Mouse (Mus musculus) 3134 (cell line): ENCODE results near the gene Rps6ka2.
A peak's percentile ranks its signal among the peaks of the same experiment; 100 is the strongest.
"Not testable (repeated sequence)": the region's sequence is repeated elsewhere in the genome, so short reads cannot be mapped to it uniquely, and the experiment has no call there.

Source experiments
- DNase-seq: peaks from one replicate; pipeline ENCODE4 v3.0.0-alpha.2; 2011; ENCODE audit warnings: low spot score; ENCODE audit not compliant: insufficient read length; ENCODE audit errors: extremely low read depth

The Rps6ka2 gene

DNA sequence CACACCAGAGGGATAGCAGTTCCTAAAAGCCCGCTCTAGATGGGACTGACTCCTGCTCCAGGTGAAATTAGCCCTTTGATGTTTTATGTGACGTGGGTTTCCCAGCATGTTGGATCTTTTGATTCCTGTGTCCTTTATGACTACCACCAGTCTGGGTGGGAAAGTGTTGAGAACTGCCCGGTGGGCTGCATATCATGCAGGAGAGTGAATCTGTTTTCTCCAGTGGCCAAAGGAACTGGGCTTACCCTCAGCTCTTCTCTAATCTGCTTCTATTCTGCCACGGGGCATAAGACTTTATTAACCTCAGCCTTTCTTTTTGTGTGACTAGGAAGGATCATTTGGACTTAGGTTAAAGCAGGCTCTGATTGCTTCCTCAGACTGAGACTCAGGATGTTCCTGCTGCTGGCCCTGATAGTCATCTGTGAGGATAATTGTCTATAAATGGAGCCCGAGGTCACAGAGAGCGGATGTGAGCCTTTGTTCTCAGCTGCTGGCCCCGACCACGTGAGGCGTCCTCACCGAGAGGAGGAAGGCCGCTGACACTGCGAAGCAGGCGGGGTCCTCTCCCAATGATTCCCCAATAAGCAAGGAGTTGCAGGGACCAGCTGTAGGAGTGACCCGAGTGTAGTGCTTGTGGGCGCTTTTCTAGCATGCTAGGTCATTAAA lies 821 bp upstream of the Rps6ka2 start:
- DNase-seq: no peak

DNA sequence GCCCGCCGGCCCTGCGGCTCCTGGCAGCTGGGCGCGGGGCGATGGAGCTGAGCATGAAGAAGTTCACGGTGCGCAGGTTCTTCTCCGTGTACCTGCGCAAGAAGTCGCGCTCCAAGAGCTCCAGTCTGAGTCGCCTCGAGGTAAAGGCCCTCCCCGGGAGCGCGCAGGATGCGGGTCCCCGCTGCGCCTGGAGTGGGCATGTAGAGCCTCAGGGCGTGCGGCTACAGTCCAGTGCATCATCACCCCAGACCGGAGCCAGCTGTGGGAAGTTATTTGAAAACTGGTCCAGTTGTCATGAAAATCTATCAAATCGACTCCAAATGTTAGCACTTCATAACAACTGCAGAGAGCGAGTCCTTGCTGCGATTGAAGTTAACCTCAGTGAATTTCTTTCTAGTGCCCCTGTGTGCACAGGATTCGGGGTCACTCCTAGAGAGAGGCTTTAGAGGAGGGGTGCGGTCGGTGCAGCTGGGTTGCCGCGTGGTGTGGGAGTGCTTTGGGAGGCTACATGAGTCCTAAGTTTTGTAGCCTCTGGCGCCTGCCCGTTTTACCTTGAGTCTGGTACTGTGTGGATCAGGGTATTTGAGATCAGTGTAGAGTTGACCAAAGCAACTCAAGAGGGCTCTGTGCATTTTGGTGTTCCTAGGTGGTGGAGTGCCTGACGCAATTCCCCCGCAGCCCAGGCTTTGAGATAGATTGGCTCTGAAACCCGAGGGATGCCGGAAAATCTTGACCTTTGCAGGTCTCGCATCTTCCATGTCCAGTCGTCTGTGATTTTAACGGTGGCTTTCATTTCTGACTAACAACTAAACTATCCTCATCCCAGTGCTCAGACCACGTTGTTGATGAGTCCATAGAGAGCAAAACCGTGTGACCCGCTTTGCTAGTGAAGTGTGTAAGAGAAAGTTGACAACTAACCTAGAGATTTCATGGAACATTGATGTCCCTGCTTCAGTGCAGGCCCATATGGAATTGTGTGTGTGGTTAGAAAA lies 685 bp downstream of the Rps6ka2 start:
- DNase-seq: peak; percentile 22

GRCm38 (mm10) chr17:7173331-7174028 lies 3.6 kb downstream of the Rps6ka2 start:
- no peak for DNase-seq

- no peak for DNase-seq
Measured at GRCm38 (mm10) chr17:7175293-7175692, 5.4 kb downstream of the Rps6ka2 start.

DNA sequence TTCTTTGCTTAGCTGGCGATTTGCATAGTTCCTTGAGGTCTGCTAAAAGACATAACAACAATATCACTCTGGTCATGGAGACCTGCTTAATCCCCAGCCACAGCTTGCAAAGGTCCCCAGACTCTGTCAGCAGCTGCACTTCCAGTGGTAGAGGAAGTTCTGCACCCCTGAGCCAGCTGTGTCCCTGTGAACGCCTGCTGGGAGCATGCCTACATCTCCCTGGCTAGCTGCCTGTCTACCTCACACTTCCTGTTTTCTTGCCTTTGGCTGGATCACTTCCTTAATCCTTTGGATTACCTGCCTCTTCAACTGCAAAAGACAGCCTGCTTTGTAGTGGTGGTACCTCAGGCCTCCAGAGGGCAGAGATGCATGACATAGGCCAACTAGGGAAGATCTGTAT lies 6.5 kb downstream of the Rps6ka2 start:
- no peak for DNase-seq

DNA sequence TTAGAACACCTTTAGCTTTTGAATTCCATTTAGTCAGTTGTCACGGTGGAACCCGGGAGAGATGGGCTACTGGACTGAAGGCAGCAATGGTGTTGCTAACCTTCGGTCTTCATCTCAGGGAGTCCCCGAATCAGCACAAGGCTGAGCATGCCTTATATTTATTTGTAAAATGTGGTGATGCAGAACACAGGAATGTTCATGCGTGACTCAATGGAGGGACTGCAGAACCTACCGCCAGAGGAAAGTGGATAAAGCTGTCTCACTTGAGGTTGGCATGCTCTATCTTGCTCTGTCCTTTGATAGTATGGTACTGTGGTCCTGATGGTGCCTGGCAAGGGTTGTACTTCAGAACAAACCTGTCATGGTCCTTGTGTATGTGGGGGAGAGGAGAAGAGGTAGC lies 8.3 kb downstream of the Rps6ka2 start:
- DNase-seq: no peak

DNA sequence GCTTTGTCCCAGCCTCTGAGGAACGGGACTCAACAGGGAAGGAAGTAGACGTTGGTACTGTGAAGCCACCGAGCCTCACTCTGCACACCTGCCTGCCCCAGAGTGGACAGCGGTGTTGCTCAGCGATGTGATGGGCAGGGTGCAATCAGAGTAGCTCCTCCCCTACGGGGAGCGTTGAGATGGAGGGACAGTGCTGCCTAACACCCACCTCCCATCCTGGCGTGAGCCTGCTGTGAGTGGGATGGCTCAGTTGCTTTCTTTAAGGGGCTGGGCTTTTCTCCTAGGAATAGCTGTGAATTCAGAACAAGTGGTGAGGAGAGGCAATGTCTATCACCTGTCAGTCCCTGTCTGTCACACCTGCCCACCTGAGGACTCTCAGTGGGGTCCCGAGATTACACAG lies 12.3 kb downstream of the Rps6ka2 start:
- no peak for DNase-seq

DNA sequence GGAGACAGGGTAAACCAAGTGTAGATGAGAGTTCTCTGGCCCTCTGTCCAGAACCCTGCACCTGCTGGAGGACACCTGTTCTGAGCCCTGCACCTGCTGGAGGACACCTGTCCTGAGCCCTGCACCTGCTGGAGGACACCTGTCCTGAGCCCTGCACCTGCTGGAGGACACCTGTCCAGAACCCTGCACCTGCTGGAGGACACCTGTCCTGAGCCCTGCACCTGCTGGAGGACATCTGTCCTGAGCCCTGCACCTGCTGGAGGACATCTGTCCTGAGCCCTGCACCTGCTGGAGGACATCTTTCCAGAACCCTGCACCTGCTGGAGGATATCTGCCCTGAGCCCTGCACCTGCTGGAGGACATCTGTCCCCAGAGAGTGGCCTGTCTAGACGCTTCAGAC lies 17.1 kb downstream of the Rps6ka2 start:
- DNase-seq: not testable (repeated sequence)

GRCm38 (mm10) chr17:7189425-7189824 lies 19.5 kb downstream of the Rps6ka2 start:
- DNase-seq: no peak

GRCm38 (mm10) chr17:7189975-7190374 lies 20.1 kb downstream of the Rps6ka2 start:
- no peak for DNase-seq

DNA sequence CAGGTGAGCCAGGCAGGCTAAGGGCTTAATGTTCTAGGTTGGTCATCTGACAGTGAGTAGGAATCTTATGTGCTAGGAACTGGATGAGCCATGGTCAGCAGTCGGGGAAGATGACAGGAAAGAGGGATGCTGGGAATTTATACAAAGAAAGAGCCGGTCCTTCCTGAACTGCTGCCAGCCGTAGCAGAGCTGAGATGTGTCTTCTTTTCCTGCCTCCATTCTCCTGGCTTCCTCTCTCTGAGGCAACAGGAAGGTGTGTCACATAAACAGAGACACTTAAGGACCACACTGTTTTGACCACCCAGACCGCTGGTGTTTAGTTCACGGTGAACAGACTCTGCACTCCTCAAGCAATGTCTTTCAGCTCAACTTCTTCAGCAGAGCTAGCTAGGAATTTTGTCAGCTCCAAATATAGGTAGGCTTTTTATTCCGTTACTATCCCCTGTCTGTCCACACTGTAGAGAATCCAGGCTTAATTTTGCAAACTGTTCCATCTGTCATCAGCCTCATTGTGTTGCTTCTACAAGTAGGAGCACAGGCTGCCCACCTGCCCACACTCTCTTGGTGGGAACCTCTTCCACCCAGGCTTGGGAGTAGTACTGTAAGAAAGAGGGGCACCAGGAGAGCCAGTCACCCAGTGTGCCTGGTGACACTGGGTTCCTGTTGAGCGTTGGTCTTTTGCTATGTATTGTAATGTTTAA lies 24.4 kb downstream of the Rps6ka2 start:
- no peak for DNase-seq

DNA sequence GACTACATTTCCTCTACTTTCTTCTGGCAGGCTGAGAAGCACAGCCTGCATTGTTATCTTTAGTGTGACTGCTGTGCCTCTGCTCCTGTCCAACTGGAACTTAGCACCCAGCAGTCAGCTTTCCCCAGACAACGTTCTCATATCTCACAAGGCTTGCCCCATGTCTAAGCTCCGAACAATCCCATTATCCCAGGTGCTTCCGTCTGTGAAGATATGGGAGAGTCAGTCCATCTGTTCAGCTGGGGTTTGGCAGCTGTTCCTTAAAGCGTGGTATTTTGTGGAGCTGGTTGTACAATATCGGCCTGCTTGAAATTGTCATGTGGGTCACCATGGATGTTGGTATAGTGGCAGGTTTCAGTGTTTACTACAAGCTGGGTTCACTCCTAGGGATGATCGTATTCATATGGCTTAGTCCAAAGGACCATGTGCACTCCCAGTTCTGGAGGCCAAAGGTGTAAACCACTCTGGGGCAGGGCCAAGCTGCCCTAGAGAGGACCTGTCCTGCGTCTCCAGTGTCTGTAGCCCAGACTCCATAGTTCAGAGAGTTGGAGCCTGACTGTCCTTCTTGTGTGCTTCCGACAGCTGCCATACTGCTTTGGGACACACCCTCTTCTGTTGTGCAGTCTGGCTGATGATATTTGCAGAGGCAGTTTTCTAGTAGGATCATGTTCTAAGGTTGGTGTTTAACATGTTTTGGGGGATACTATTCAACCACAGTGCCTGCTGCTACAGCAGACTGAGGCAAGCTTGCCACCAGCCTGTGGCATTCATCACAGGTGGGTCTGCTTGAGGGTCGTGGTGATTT lies 27.4 kb downstream of the Rps6ka2 start:
- no peak for DNase-seq

DNA sequence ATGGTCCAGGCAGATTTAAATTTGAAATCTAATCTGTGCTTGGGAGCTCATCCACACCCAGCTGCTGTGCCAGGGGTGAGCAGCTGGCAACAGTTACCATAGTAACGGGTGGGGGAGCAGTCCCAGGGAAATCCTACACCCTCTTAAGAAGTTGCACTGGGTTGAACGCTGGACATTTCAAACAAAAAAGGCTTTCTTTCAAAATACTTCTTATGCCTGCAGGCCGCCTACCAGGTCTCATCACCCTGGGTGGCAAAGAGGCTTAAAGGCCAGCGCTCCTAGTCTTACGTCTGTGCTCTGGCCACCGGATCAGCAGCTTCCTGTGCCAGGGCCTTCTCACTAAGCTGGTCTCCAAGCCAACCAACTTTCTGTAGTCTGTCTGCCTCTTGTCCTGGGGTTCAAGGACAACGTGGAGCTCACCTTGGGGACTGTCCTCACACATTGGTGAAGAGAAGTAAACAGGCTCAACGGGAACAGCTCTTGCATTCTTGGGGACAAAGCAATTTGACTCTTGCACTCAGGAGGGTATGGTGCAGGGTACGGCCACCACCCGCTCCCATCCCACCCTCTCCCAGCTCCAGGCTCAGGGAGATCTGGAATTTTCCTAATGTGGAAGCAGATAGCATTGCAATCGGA lies 35.0 kb downstream of the Rps6ka2 start:
- DNase-seq: no peak

DNA sequence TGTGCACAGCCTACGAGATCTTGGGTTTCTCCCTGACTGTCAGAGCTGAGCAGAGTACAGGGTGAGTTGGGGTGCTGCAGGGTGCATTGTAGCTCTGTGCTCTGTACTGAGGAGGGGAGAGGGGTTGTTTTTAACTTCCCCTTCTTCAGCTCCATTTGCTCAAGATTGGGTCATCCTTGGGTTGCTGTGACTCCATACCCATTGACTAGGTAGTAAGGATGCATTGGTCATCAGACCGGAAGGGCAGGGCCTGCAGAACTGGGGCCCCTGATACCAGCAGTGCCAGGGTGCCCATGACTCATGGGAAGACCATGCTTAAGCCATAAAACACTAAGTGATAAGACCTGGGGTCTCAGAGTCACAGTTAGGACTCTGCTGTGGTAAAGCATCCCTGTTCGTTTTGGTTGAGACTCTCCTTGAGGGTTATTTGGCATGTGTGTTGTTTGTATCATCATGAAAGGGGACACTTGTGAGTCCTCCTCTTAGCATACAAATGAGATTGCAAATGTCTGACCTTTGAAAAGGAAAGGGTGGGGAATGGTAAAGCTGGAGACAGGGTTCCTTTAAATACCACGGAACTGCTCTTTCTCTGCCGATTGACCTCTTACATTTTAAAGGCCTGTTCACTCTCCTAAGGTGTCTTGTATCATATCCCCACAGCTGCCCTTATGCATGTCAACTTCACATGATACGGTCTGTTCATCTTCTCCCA lies 36.7 kb downstream of the Rps6ka2 start:
- DNase-seq: no peak

- DNase-seq: no peak
Measured at GRCm38 (mm10) chr17:7210648-7211047, 40.7 kb downstream of the Rps6ka2 start.

- no peak for DNase-seq
Measured at GRCm38 (mm10) chr17:7211893-7212292, 42.0 kb downstream of the Rps6ka2 start.

DNA sequence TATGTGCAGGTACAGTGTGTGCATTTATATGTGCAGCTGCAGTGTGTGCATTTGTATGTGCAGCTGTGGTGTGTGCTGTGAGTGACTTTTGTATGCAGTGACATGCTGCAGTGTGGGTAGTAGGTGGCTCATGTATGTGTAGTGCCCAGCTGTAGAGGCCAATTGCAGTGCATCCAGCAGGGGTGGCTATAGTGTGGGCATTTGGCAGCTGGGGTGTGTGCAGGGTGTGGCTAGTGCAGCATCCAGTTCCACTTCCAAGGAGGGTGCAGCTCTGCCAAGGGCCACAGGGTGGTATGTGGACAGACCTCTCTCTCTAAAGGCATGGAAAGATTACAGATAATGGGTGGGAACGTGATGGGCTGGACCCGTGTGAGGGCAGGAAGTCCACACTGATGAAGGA lies 43.3 kb downstream of the Rps6ka2 start:
- no peak for DNase-seq

- DNase-seq: no peak
Measured at GRCm38 (mm10) chr17:7214061-7214460, 44.1 kb downstream of the Rps6ka2 start.

GRCm38 (mm10) chr17:7217791-7218329 lies 47.9 kb downstream of the Rps6ka2 start:
- DNase-seq: no peak
